Mouse (Mus musculus): ENCODE data around the gene Kcnmb2. TPM values are rescaled to one million over a fixed set of nuclear protein-coding genes. Genes with fewer than 3 reads are reported as not detected.

Kcnmb2 gene
- polyA plus RNA-seq, 1 experiment from 2014 or later, result 1.5 TPM

GRCm38 (mm10) chr3:32073881-32074280 lies 171.6 kb downstream of the Kcnmb2 start:
- Histone ChIP-seq H3K27me3 (no peaks in the 10 kb centered on the region), H3K9ac (no peak overlapping the region), H3K4me1 (0 out of 2 replicates have a peak, but pooled peaks cover 4% of the 10 kb centered on the region), H3K9me3 (no peaks in the 10 kb centered on the region), H3K36me3 (no peaks in the 10 kb centered on the region), H3K4me2 (no peak overlapping the region), H3K27ac (no peak overlapping the region), H3K4me3 (no peak overlapping the region)
- 49% methylated on average over 8 of the region's 8 CpGs for WGBS
- ATAC-seq (ENCODE audit: insufficient number of reproducible peaks, insufficient read depth, low FRiP score, low TSS enrichment, low read depth), result no peak

GRCm38 (mm10) chr3:32088762-32089161 lies 186.5 kb downstream of the Kcnmb2 start:
- 0 out of 2 replicates have a peak, but pooled peaks cover 3% of the 10 kb centered on the region for H3K4me1 ChIP-seq
- H3K9me3 ChIP-seq, result no peaks in the 10 kb centered on the region
- no peak for ATAC-seq (ENCODE audit: insufficient number of reproducible peaks, insufficient read depth, low FRiP score, low TSS enrichment, low read depth)
- no peaks in the 10 kb centered on the region for H3K36me3 ChIP-seq
- H3K9ac ChIP-seq, result no peak overlapping the region
- H3K4me2 ChIP-seq, result no peak overlapping the region
- no peak overlapping the region for H3K4me3 ChIP-seq
- 82% methylated on average over 1 of the region's 1 CpGs for WGBS
- 0 out of 2 replicates have a peak overlapping the region, but pooled peaks have one; percentile 16 for H3K27ac ChIP-seq
- H3K27me3 ChIP-seq, result no peaks in the 10 kb centered on the region

GRCm38 (mm10) chr3:32101391-32101790 lies 199.1 kb downstream of the Kcnmb2 start:
- Histone ChIP-seq H3K9me3 (no peaks in the 10 kb centered on the region), H3K4me3 (no peak overlapping the region), H3K27me3 (no peaks in the 10 kb centered on the region), H3K4me1 (no peaks in the 10 kb centered on the region), H3K4me2 (no peak overlapping the region), H3K27ac (no peak overlapping the region), H3K36me3 (no peaks in the 10 kb centered on the region), H3K9ac (no peak overlapping the region)
- no peak for ATAC-seq (ENCODE audit: insufficient number of reproducible peaks, insufficient read depth, low FRiP score, low TSS enrichment, low read depth)
- 91% methylated on average over 10 of the region's 10 CpGs for WGBS

- Histone ChIP-seq H3K9me3 (no peaks in the 10 kb centered on the region), H3K4me2 (no peak overlapping the region), H3K4me1 (no peaks in the 10 kb centered on the region), H3K27me3 (no peaks in the 10 kb centered on the region), H3K4me3 (no peak overlapping the region), H3K36me3 (no peaks in the 10 kb centered on the region), H3K9ac (no peak overlapping the region), H3K27ac (no peak overlapping the region)
- no peak for ATAC-seq (ENCODE audit: insufficient number of reproducible peaks, insufficient read depth, low FRiP score, low TSS enrichment, low read depth)
- 88% methylated on average over 5 of the region's 5 CpGs for WGBS
These were observed 217.5 kb downstream of the Kcnmb2 start for GRCm38 (mm10) chr3:32119851-32120250.

GRCm38 (mm10) chr3:32121731-32122130 lies 219.4 kb downstream of the Kcnmb2 start:
- Histone ChIP-seq H3K9me3 (no peaks in the 10 kb centered on the region), H3K27me3 (no peaks in the 10 kb centered on the region), H3K9ac (no peak overlapping the region), H3K4me1 (no peaks in the 10 kb centered on the region), H3K4me2 (no peak overlapping the region), H3K27ac (no peak overlapping the region), H3K36me3 (no peaks in the 10 kb centered on the region), H3K4me3 (no peak overlapping the region)
- 44% methylated on average over 3 of the region's 3 CpGs for WGBS
- ATAC-seq (ENCODE audit: insufficient number of reproducible peaks, insufficient read depth, low FRiP score, low TSS enrichment, low read depth), result no peak

- Histone ChIP-seq H3K4me1 (no peaks in the 10 kb centered on the region), H3K27me3 (no peaks in the 10 kb centered on the region)
These were observed 223.1 kb downstream of the Kcnmb2 start for GRCm38 (mm10) chr3:32125431-32125830.

GRCm38 (mm10) chr3:32128391-32128790 lies 226.1 kb downstream of the Kcnmb2 start:
- Histone ChIP-seq H3K4me3 (no peak overlapping the region), H3K36me3 (no peaks in the 10 kb centered on the region), H3K9ac (no peak overlapping the region), H3K4me2 (no peak overlapping the region), H3K9me3 (no peaks in the 10 kb centered on the region), H3K27ac (no peak overlapping the region; the same call in 1 of the 2 replicates), H3K27me3 (no peaks in the 10 kb centered on the region), H3K4me1 (no peaks in the 10 kb centered on the region)
- WGBS, result 5% methylated on average over 5 of the region's 5 CpGs
- no peak for ATAC-seq (ENCODE audit: insufficient number of reproducible peaks, insufficient read depth, low FRiP score, low TSS enrichment, low read depth)

More at GRCm38 (mm10) chr3:32125431-32125830, 223.1 kb downstream of the Kcnmb2 start:
- H3K9ac ChIP-seq, result no peak overlapping the region
- H3K36me3 ChIP-seq, result no peaks in the 10 kb centered on the region
- no peak for ATAC-seq (ENCODE audit: insufficient number of reproducible peaks, insufficient read depth, low FRiP score, low TSS enrichment, low read depth)
- H3K4me2 ChIP-seq, result no peak overlapping the region
- H3K27ac ChIP-seq, result no peak overlapping the region
- H3K9me3 ChIP-seq, result no peaks in the 10 kb centered on the region
- WGBS, result 65% methylated on average over 4 of the region's 4 CpGs
- no peak overlapping the region for H3K4me3 ChIP-seq

- no peak for ATAC-seq (ENCODE audit: insufficient number of reproducible peaks, insufficient read depth, low FRiP score, low TSS enrichment, low read depth)
- Histone ChIP-seq H3K27ac (no peak overlapping the region), H3K4me3 (no peak overlapping the region), H3K9ac (no peak overlapping the region), H3K27me3 (no peaks in the 10 kb centered on the region), H3K9me3 (no peaks in the 10 kb centered on the region), H3K36me3 (no peaks in the 10 kb centered on the region), H3K4me1 (no peaks in the 10 kb centered on the region), H3K4me2 (no peak overlapping the region)
- 53% methylated on average over 1 of the region's 1 CpGs for WGBS
These were observed 228.4 kb downstream of the Kcnmb2 start for GRCm38 (mm10) chr3:32130696-32131095.

- Histone ChIP-seq H3K9me3 (no peaks in the 10 kb centered on the region), H3K9ac (no peak overlapping the region)
- ATAC-seq (ENCODE audit: insufficient number of reproducible peaks, insufficient read depth, low FRiP score, low TSS enrichment, low read depth), result no peak
These were observed 230.2 kb downstream of the Kcnmb2 start for GRCm38 (mm10) chr3:32132395-32133004.

GRCm38 (mm10) chr3:32144194-32144593 lies 241.9 kb downstream of the Kcnmb2 start:
- no peaks in the 10 kb centered on the region for H3K27me3 ChIP-seq
- no peak overlapping the region for H3K9ac ChIP-seq
- H3K36me3 ChIP-seq, result no peaks in the 10 kb centered on the region
- no peak overlapping the region for H3K4me2 ChIP-seq
- no peak for ATAC-seq (ENCODE audit: insufficient number of reproducible peaks, insufficient read depth, low FRiP score, low TSS enrichment, low read depth)
- H3K4me1 ChIP-seq, result no peaks in the 10 kb centered on the region
- no peaks in the 10 kb centered on the region for H3K9me3 ChIP-seq
- H3K27ac ChIP-seq, result no peak overlapping the region
- 84% methylated on average over 5 of the region's 5 CpGs for WGBS
- H3K4me3 ChIP-seq, result no peak overlapping the region

More at GRCm38 (mm10) chr3:32132395-32133004, 230.2 kb downstream of the Kcnmb2 start:
- Histone ChIP-seq H3K4me1 (no peaks in the 10 kb centered on the region), H3K4me2 (no peak overlapping the region), H3K36me3 (no peaks in the 10 kb centered on the region), H3K27ac (no peak overlapping the region), H3K27me3 (no peaks in the 10 kb centered on the region), H3K4me3 (no peak overlapping the region)
- WGBS, result 68% methylated on average over 3 of the region's 3 CpGs

GRCm38 (mm10) chr3:32144655-32145054 lies 242.3 kb downstream of the Kcnmb2 start:
- Histone ChIP-seq H3K27me3 (no peaks in the 10 kb centered on the region), H3K9me3 (no peaks in the 10 kb centered on the region), H3K4me2 (no peak overlapping the region), H3K36me3 (no peaks in the 10 kb centered on the region), H3K4me1 (no peaks in the 10 kb centered on the region), H3K27ac (no peak overlapping the region), H3K9ac (no peak overlapping the region), H3K4me3 (no peak overlapping the region)
- 77% methylated on average over 3 of the region's 3 CpGs for WGBS
- no peak for ATAC-seq (ENCODE audit: insufficient number of reproducible peaks, insufficient read depth, low FRiP score, low TSS enrichment, low read depth)

- H3K4me3 ChIP-seq, result no peak overlapping the region
- H3K9me3 ChIP-seq, result no peaks in the 10 kb centered on the region
- WGBS, result 86% methylated on average over 4 of the region's 4 CpGs
These were observed 245.4 kb downstream of the Kcnmb2 start for GRCm38 (mm10) chr3:32147739-32148138.

More at GRCm38 (mm10) chr3:32147739-32148138, 245.4 kb downstream of the Kcnmb2 start:
- H3K27me3 ChIP-seq, result no peaks in the 10 kb centered on the region
- no peak overlapping the region for H3K27ac ChIP-seq
- no peaks in the 10 kb centered on the region for H3K36me3 ChIP-seq
- H3K4me1 ChIP-seq, result 0 out of 2 replicates have a peak, but pooled peaks cover 5% of the 10 kb centered on the region
- ATAC-seq (ENCODE audit: insufficient number of reproducible peaks, insufficient read depth, low FRiP score, low TSS enrichment, low read depth), result no peak
- H3K9ac ChIP-seq, result no peak overlapping the region
- H3K4me2 ChIP-seq, result no peak overlapping the region

Data from embryonic facial prominence, embryonic 13.5 days (tissue).